Mouse (Mus musculus): ENCODE measurements at regions not wholly inside any gene's neighbourhood (a gene's known extent, or its start where the extent isn't known, plus 50 kb on each side); places are given as distances from the start of the nearest gene placed in this dataset.

DNA sequence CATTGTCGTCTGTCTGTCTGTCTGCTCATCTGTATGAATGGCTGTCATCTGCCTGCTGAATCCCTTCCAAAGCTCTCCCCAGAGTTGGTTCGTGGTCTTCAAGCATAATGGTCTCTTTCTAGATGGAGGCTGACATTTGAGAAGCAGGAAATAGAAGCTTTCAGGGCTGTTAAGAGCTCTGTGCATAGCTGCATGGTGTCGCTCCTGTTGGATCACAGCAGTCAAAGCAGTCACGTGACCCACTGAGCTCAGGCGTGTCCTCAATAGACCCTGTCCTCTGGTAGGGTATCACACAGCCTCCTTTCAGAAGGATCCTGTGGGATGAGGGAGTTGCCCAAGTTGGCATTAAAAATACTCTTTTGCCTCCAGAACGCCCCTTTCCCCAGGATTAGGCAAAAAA, 142.4 kb downstream of the Ppp4r2 start:
- ATAC-seq (ENCODE audit: low FRiP score, low read depth), result peak; percentile 88
- Histone ChIP-seq H3K36me3 (no peaks in the 10 kb centered on the region), H3K9me3 (no peaks in the 10 kb centered on the region), H3K27me3 (no peaks in the 10 kb centered on the region), H3K4me2 (replicated peaks) (peak overlapping the region; percentile 48), H3K4me3 (no peak overlapping the region), H3K27ac (0 out of 2 replicates have a peak overlapping the region, but pooled peaks have one; percentile 29), H3K4me1 (peaks cover 62% of the 10 kb centered on the region), H3K9ac (no peak overlapping the region)
- 14% methylated on average over 6 of the region's 6 CpGs for WGBS

GRCm38 (mm10) chr6:100977201-100977691, 143.8 kb downstream of the Ppp4r2 start:
- Histone ChIP-seq H3K4me1 (peaks cover 48% of the 10 kb centered on the region), H3K27ac (peak overlapping the region; percentile 44), H3K4me3 (no peak overlapping the region), H3K27me3 (no peaks in the 10 kb centered on the region), H3K36me3 (no peaks in the 10 kb centered on the region), H3K9ac (no peak overlapping the region), H3K4me2 (replicated peaks) (peak overlapping the region; percentile 25; the same call in 1 of the 2 replicates), H3K9me3 (no peaks in the 10 kb centered on the region)
- peak; percentile 56 for ATAC-seq (ENCODE audit: low FRiP score, low read depth)
- WGBS, result 30% methylated on average over 9 of the region's 9 CpGs

- Histone ChIP-seq H3K27me3 (no peaks in the 10 kb centered on the region), H3K4me2 (replicated peaks) (no peak overlapping the region), H3K27ac (peak overlapping the region; percentile 44; the same call in 1 of the 2 replicates)
Measured at GRCm38 (mm10) chr6:100978113-100978512, 144.7 kb downstream of the Ppp4r2 start.

DNA sequence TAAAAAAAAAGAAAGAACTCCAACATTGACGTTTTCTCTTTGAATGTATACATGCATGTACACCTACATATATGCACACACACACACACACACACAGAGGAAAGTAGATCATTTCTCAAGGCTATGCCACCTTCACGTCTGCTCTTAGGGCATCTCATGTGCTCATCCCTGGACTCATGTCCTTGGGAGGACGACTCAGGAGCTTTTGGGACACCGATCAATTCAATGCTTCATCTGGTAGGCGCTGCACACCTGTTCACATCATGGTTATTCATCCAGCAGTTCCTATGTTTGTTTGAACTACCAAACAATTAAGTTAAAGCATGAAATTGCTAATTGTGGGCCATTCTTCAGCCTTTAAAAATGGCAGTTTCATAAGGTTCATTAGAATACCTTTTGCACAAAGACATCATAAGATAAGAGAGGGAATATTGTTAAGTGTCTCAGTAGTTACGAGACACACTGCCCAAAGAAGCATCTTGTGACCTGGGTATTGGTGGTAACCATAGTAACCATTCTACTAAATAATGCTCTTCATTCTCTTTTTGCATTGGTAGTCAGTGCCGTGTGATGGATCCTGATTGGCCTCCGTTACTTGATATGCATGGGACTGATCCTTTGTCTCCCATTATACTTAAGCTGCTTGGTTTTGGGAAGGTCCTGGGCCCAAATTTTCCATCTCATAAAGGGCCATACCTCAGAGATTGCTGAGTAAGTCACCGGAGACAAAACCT, 145.5 kb downstream of the Ppp4r2 start:
- H3K36me3 ChIP-seq, result no peaks in the 10 kb centered on the region
- WGBS, result 91% methylated on average over 9 of the region's 9 CpGs
- no peak for ATAC-seq (ENCODE audit: low FRiP score, low read depth)

More at GRCm38 (mm10) chr6:100978113-100978512, 144.7 kb downstream of the Ppp4r2 start:
- 67% methylated on average over 5 of the region's 5 CpGs for WGBS
- no peaks in the 10 kb centered on the region for H3K9me3 ChIP-seq
- H3K4me3 ChIP-seq, result no peak overlapping the region
- no peak overlapping the region for H3K9ac ChIP-seq
- H3K4me1 ChIP-seq, result peaks cover 43% of the 10 kb centered on the region
- ATAC-seq (ENCODE audit: low FRiP score, low read depth), result no peak
- H3K36me3 ChIP-seq, result no peaks in the 10 kb centered on the region

DNA sequence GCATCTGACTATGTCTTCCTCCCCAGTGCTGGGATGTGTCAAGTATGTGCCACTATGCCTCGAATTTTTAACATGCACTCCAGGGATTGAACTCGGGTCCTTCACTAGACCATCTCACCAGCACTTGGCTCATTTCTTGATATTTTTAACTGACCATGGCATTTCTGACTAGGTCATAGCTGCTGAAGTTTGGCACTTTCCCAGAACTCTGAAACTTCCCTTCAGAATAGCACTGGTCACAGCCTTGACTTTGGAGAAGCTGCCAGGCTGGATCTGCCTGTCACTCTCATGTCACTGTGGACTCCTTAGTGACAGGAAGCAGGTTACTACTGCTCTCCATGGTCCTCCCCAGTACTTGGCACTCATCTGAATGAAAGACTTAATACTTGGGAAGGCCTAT, 146.7 kb downstream of the Ppp4r2 start:
- Histone ChIP-seq H3K27ac (no peak overlapping the region), H3K36me3 (no peaks in the 10 kb centered on the region), H3K4me3 (no peak overlapping the region), H3K4me1 (peaks cover 50% of the 10 kb centered on the region), H3K4me2 (replicated peaks) (no peak overlapping the region), H3K9ac (no peak overlapping the region), H3K9me3 (no peaks in the 10 kb centered on the region), H3K27me3 (no peaks in the 10 kb centered on the region)
- ATAC-seq (ENCODE audit: low FRiP score, low read depth), result no peak
- 80% methylated on average over 2 of the region's 2 CpGs for WGBS

More for the DNA sequence above, 145.5 kb downstream of the Ppp4r2 start:
- H3K27me3 ChIP-seq, result no peaks in the 10 kb centered on the region
- H3K4me1 ChIP-seq, result peaks cover 47% of the 10 kb centered on the region
- H3K4me2 ChIP-seq (replicated peaks), result no peak overlapping the region
- no peak overlapping the region for H3K4me3 ChIP-seq
- H3K27ac ChIP-seq, result no peak overlapping the region
- no peaks in the 10 kb centered on the region for H3K9me3 ChIP-seq
- no peak overlapping the region for H3K9ac ChIP-seq

DNA sequence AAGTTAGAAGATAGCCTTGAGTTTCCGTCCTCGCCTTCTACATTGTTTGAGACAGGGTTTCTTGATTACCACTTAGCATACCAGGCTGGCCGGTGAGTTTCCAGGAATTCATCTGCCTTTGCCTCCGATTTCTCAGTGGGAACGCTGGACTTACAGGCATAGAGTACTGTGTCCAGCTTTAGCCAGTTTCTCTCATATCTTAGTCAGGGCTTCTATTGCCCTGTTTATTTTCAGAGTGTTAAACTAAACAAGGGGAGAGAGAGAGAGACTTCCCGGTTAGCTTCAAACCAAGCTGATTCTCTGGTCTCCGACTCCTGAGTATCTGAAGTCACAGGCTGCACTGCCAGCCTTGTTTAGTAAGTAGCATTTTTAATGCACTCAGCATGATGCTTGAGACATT, 151.4 kb downstream of the Ppp4r2 start:
- WGBS, result 28% methylated on average over 7 of the region's 7 CpGs
- no peaks in the 10 kb centered on the region for H3K27me3 ChIP-seq
- 0 out of 2 replicates have a peak overlapping the region, but pooled peaks have one; percentile 2 for H3K9ac ChIP-seq
- H3K27ac ChIP-seq, result peak overlapping the region; percentile 84
- no peaks in the 10 kb centered on the region for H3K36me3 ChIP-seq
- no peak overlapping the region for H3K4me3 ChIP-seq
- peaks cover 30% of the 10 kb centered on the region for H3K4me1 ChIP-seq
- no peak for ATAC-seq (ENCODE audit: low FRiP score, low read depth)
- H3K9me3 ChIP-seq, result no peaks in the 10 kb centered on the region
- H3K4me2 ChIP-seq (replicated peaks), result no peak overlapping the region

GRCm38 (mm10) chr6:100985334-100985937, 152.0 kb downstream of the Ppp4r2 start:
- no peaks in the 10 kb centered on the region for H3K27me3 ChIP-seq
- WGBS, result 32% methylated on average over 5 of the region's 5 CpGs
- H3K36me3 ChIP-seq, result no peaks in the 10 kb centered on the region
- peaks cover 30% of the 10 kb centered on the region for H3K4me1 ChIP-seq
- H3K4me3 ChIP-seq, result no peak overlapping the region
- H3K9me3 ChIP-seq, result no peaks in the 10 kb centered on the region
- ATAC-seq (ENCODE audit: low FRiP score, low read depth), result peak; percentile 67; the same call in 1 of the 2 replicates
- H3K27ac ChIP-seq, result peak overlapping the region; percentile 84
- H3K9ac ChIP-seq, result no peak overlapping the region
- H3K4me2 ChIP-seq (replicated peaks), result no peak overlapping the region

DNA sequence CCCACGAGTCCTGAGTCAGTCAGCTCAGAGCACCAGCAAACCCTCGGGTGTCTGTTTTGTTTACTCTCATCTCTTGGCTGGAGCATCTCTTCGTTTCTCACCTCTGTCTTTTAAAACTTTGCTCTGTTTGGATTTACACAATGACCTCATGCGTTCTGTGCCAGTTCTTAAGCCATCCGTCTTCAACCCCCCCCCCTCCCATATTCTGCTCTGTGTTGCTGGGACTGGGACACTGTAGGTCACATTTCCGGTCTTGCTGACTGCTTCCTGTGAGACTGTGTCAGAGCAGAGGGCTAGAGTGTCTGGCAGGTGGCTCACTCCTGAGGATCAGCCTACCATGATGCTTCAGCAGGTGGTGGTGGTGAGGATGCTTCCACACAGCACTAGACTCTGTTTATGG, 155.1 kb downstream of the Ppp4r2 start:
- Histone ChIP-seq H3K4me3 (no peak overlapping the region), H3K27ac (no peak overlapping the region), H3K9me3 (no peaks in the 10 kb centered on the region), H3K4me1 (peaks cover 36% of the 10 kb centered on the region), H3K4me2 (replicated peaks) (no peak overlapping the region), H3K36me3 (no peaks in the 10 kb centered on the region), H3K27me3 (no peaks in the 10 kb centered on the region), H3K9ac (no peak overlapping the region)
- no peak for ATAC-seq (ENCODE audit: low FRiP score, low read depth)
- WGBS, result 59% methylated on average over 6 of the region's 6 CpGs

- H3K4me3 ChIP-seq, result no peak overlapping the region
- no peak overlapping the region for H3K9ac ChIP-seq
- H3K27me3 ChIP-seq, result no peaks in the 10 kb centered on the region
- no peaks in the 10 kb centered on the region for H3K36me3 ChIP-seq
- H3K27ac ChIP-seq, result no peak overlapping the region
- ATAC-seq (ENCODE audit: low FRiP score, low read depth), result no peak
- peaks cover 8% of the 10 kb centered on the region for H3K4me1 ChIP-seq
- H3K9me3 ChIP-seq, result no peaks in the 10 kb centered on the region
- H3K4me2 ChIP-seq (replicated peaks), result no peak overlapping the region
- 56% methylated on average over 1 of the region's 1 CpGs for WGBS
Measured at GRCm38 (mm10) chr6:100993421-100993820, 160.0 kb downstream of the Ppp4r2 start.

DNA sequence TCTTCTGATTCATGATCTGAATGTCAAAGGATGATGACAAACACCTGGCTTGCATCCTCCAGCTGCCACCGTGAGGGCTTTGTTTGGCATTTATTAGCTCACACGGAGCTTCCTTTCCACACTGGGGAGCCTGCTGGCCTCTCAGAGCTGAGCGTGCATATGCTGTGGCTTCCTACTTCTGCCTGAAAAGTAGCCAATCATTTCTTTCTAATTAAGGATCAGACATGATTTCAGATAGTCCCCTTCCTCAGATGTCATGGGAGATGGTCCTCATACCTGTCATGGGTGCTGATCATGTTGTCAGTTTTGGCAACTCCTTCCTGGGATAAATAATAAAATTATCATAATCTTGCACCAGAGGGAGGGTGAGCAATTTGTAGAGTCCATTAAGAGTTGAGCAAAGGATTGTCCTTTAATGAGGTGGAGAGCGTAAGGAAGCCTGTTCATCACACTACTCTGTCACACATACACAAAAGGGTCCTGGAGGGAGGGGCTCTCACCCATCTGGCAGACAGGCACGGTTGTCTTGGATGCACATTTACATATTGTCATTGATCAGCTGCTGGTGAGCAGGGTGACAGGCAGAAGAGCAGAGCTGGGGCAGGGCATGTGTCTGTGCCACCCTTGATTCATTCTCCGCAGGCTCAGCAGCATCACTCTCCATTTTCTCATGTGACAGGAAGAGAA, 162.6 kb downstream of the Ppp4r2 start:
- Histone ChIP-seq H3K4me2 (replicated peaks) (no peak overlapping the region), H3K27ac (no peak overlapping the region), H3K9ac (no peak overlapping the region), H3K9me3 (no peaks in the 10 kb centered on the region), H3K36me3 (no peaks in the 10 kb centered on the region), H3K27me3 (no peaks in the 10 kb centered on the region), H3K4me3 (no peak overlapping the region), H3K4me1 (peaks cover 8% of the 10 kb centered on the region)
- no peak for ATAC-seq (ENCODE audit: low FRiP score, low read depth)
- WGBS, result 33% methylated on average over 6 of the region's 6 CpGs

- peaks cover 6% of the 10 kb centered on the region; the same call in 1 of the 2 replicates for H3K4me1 ChIP-seq
- no peak overlapping the region for H3K9ac ChIP-seq
- 87% methylated on average over 1 of the region's 1 CpGs for WGBS
- H3K36me3 ChIP-seq, result no peaks in the 10 kb centered on the region
- no peak overlapping the region for H3K4me2 ChIP-seq (replicated peaks)
- no peak overlapping the region for H3K4me3 ChIP-seq
- no peaks in the 10 kb centered on the region for H3K9me3 ChIP-seq
- no peak overlapping the region for H3K27ac ChIP-seq
- ATAC-seq (ENCODE audit: low FRiP score, low read depth), result no peak
- no peaks in the 10 kb centered on the region for H3K27me3 ChIP-seq
Measured at GRCm38 (mm10) chr6:100998285-100998684, 164.9 kb downstream of the Ppp4r2 start.

DNA sequence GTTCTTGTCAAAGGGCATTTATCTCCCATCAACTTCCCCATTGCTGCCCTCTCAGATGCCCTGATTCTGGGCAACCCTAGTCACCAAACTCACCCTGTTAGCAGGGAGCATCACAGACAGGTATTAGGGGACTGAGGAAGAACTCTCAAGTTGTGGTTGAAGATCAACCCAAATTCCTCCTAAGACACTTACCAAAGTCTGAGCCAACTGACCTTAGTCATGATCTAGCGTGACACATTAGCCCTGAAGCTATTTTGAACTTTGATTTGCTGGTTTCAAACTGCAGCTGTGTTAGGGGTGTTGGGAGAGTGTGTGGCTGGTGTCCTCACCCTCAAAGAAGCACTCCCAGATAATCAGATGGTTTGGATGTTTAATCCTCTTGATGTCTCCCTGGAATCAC, 170.5 kb downstream of the Ppp4r2 start:
- ATAC-seq (ENCODE audit: low FRiP score, low read depth), result no peak
- 0 out of 2 replicates have a peak, but pooled peaks cover 3% of the 10 kb centered on the region for H3K4me1 ChIP-seq
- 95% methylated on average over 1 of the region's 1 CpGs for WGBS
- no peak overlapping the region for H3K9ac ChIP-seq
- no peak overlapping the region for H3K4me2 ChIP-seq (replicated peaks)
- no peaks in the 10 kb centered on the region for H3K27me3 ChIP-seq
- H3K4me3 ChIP-seq, result no peak overlapping the region
- no peak overlapping the region for H3K27ac ChIP-seq
- H3K9me3 ChIP-seq, result no peaks in the 10 kb centered on the region
- no peaks in the 10 kb centered on the region for H3K36me3 ChIP-seq
